Mouse (Mus musculus): ENCODE data around the gene Srebf1. TPM values are rescaled to one million over a fixed set of nuclear protein-coding genes. Genes with fewer than 3 reads are reported as not detected.

Srebf1 gene
- total RNA-seq, 2 experiments from 2014 or later, result 53.2 to 55.2 TPM

DNA sequence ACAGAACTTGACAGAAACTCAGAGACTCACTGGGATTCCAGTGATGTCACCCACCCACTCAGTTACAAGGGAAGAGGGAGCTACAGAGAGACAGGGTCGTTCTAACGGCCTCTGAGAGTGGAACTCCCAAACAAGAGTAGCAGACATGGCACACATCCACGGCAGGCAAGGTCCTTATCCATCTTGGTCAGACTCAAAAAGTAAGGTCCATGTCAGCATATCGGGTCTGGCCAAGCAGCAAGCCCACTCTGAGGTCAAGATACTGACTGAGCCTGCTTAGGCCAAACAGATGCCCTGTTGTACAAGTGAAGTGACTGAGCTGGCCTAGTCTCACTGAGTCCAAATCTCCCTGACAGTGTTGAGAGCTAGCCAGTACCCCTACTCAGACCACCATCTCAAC, 13.7 kb downstream of the Srebf1 start:
- no peak for DNase-seq (ENCODE audit: low spot score in 2 of 2)

DNA sequence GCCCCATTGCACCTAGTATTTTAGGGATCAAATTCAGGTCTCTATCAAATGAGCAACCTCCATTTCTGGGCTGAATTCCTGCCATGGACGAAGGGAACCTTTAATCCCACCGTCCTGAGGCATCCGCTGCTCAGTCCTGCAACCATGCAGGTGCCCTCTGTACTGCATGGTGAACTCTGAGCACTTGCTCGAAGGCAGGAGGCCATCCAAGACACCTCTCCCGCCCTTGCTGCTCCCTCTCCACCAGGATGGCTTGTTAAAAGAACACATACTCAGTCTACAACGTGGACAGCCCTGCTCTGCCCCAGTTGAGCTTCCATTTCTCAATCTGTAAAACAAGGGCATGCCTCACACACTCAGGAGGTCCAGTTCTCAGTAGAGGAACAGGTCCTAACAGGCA, 14.2 kb downstream of the Srebf1 start:
- DNase-seq (ENCODE audit: low spot score in 2 of 2), result no peak

DNA sequence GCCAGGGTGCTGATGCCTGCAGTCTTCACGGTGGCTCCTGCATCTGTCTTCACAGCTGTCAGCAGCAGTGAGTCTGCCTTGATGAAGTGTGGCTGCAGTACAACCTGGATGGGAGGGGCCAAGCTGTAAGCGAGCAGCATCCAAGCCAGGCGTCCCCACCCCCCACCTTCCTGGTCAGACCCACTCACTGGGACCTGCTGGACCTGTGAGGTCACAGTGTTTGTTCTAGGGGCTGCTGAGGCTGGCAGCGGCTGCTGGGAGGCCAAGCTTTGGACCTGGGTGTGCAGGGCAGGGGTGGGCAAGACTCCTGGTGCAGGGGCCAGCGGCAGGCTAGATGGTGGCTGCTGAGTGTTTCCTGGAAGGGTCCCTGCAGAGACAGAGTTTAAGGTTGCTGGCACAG, 16.2 kb downstream of the Srebf1 start:
- DNase-seq (ENCODE audit: low spot score in 2 of 2), result no peak

GRCm38 (mm10) chr11:60205026-60205425, 17.4 kb downstream of the Srebf1 start:
- DNase-seq (ENCODE audit: low spot score in 2 of 2), result no peak

- DNase-seq (ENCODE audit: low spot score in 2 of 2), result no peak
Measured at GRCm38 (mm10) chr11:60202710-60203638, 19.4 kb downstream of the Srebf1 start.

- no peak for DNase-seq (ENCODE audit: low spot score in 2 of 2)
Measured at GRCm38 (mm10) chr11:60200384-60200783, 22.0 kb downstream of the Srebf1 start.

DNA sequence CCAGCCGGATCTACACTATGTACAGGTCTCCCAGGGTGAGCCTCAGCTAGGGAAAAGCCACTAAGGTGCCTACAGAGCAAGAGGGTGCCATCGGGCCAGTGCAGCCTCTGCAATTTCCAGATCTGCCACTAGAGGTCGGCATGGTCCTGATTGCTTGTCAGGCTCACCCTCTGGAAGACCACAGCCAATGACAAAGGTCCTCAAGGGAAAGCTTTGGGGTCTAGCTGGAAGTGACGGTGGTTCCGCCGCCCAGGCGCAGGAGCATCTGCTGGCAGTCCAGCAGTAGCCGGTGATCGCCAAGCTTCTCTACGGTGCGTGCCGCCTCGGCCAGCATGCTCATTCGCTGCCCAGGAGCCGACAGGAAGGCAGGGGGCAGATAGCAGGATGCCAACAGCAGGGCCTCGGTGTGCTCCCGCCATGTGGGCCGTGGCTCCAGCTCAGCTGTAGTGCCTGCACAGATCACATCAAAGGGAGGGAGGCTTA, 22.6 kb downstream of the Srebf1 start:
- peak; percentile 94 to 96 for DNase-seq (ENCODE audit: low spot score in 2 of 2)

GRCm38 (mm10) chr11:60198651-60199050, 23.7 kb downstream of the Srebf1 start:
- no peak for DNase-seq (ENCODE audit: low spot score in 2 of 2)

DNA sequence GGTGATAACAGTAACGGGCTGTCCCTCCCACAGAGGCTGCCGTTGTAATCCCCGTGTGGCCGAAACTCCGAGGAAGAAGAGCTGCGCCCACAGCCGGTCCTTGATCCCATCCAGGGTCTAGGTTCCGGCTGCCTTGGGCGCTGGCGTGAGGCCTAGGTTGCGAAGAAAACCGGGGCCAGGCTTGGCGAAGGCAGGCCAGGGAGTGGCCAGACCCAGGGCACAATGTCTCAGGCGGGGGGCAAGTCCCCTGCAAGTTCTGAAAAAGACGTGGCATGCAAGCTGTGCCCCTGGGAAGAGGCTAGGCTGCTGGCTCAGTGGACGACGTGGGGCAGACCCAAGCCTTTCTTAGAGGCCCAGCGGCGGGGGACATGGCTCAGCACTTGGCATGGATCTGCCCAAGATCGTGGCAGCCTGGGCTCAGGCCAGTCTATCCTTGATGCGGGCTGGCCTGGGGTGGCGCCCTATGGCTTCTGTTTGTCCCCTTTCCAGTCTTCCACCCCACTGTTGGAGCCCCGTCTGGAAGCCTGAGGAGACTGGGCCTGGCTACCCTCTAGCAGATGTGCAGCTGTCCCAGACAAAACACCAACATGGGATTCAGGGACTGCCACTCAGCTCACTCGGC, 24.3 kb downstream of the Srebf1 start:
- DNase-seq (ENCODE audit: low spot score in 2 of 2), result no peak

GRCm38 (mm10) chr11:60196344-60196743, 26.0 kb downstream of the Srebf1 start:
- DNase-seq (ENCODE audit: low spot score in 2 of 2), result no peak

- no peak for DNase-seq (ENCODE audit: low spot score in 2 of 2)
Measured at GRCm38 (mm10) chr11:60195108-60195507, 27.3 kb downstream of the Srebf1 start.

DNA sequence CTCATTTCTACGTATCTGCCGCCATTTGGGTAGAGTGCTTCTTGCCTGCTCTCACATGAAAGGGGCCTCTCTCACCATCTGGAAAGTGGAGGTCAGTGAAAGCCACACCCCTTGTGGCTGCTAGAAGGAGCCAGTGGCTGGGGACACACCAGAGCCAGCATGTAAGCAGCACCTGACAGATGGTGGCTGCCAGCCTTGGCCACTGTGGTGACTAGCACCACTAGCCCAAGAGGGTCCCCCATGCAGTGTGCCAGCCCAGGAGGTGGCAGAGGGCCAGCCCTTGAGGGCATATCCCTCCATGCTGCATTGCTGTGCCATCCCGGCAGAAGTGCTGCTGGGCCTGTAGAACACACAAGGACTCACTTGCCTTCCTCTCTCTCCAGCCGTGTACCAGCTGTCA, 28.8 kb downstream of the Srebf1 start:
- no peak for DNase-seq (ENCODE audit: low spot score in 2 of 2)

GRCm38 (mm10) chr11:60192534-60192933, 29.8 kb downstream of the Srebf1 start:
- no peak for DNase-seq (ENCODE audit: low spot score in 2 of 2)

GRCm38 (mm10) chr11:60190055-60190641, 32.2 kb downstream of the Srebf1 start:
- DNase-seq (ENCODE audit: low spot score in 2 of 2), result no peak

DNA sequence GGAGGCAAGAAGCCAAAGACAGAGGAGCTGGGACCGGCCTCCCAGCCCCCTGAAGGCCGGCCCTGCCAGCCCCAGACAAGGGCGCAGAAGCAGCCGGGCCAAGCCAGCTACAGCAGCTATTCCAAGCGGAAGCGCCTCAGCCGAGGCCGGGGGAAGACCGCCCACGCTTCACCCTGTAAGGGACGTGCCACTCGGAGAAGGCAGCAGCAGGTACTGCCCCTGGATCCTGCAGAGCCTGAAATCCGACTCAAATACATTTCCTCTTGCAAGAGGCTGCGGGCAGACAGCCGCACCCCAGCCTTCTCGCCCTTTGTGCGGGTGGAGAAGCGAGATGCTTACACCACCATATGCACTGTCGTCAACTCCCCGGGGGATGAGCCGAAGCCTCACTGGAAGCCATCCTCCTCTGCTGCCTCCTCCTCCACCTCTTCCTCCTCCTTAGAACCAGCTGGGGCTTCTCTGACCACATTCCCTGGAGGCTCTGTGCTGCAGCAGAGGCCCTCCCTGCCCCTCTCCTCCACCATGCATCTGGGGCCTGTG, 32.8 kb downstream of the Srebf1 start:
- no peak for DNase-seq (ENCODE audit: low spot score in 2 of 2)

GRCm38 (mm10) chr11:60188275-60188853, 34.0 kb downstream of the Srebf1 start:
- no peak for DNase-seq (ENCODE audit: low spot score in 2 of 2)

- DNase-seq (ENCODE audit: low spot score in 2 of 2), result no peak
Measured at GRCm38 (mm10) chr11:60187070-60187469, 35.3 kb downstream of the Srebf1 start.

DNA sequence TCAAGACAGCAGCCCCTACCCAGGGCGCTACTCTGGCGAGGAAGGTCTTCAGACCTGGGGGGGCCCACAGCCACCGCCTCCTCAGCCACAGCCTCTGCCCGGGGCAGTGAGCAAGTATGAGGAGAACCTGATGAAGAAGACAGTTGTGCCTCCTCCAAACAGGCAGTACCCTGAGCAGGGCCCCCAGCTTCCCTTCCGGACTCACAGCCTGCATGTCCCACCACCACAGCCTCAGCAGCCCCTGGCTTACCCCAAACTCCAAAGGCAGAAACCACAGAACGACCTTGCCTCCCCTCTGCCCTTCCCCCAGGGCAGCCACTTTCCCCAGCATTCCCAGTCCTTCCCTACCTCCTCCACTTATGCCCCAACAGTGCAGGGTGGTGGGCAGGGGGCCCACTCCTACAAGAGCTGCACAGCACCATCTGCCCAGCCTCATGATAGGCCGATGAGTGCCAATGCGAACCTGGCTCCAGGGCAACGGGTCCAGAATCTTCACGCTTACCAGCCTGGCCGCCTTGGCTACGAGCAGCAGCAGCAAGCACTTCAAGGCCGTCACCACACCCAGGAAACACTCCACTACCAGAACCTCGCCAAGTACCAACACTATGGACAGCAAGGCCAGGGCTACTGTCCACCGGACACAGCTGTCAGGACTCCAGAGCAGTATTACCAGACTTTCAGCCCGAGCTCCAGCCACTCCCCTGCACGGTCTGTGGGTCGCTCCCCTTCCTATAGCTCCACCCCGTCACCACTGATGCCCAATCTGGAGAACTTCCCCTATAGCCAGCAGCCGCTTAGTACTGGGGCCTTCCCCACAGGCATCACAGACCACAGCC, 36.8 kb downstream of the Srebf1 start:
- DNase-seq (ENCODE audit: low spot score in 2 of 2), result peak; percentile 58 to 75

DNA sequence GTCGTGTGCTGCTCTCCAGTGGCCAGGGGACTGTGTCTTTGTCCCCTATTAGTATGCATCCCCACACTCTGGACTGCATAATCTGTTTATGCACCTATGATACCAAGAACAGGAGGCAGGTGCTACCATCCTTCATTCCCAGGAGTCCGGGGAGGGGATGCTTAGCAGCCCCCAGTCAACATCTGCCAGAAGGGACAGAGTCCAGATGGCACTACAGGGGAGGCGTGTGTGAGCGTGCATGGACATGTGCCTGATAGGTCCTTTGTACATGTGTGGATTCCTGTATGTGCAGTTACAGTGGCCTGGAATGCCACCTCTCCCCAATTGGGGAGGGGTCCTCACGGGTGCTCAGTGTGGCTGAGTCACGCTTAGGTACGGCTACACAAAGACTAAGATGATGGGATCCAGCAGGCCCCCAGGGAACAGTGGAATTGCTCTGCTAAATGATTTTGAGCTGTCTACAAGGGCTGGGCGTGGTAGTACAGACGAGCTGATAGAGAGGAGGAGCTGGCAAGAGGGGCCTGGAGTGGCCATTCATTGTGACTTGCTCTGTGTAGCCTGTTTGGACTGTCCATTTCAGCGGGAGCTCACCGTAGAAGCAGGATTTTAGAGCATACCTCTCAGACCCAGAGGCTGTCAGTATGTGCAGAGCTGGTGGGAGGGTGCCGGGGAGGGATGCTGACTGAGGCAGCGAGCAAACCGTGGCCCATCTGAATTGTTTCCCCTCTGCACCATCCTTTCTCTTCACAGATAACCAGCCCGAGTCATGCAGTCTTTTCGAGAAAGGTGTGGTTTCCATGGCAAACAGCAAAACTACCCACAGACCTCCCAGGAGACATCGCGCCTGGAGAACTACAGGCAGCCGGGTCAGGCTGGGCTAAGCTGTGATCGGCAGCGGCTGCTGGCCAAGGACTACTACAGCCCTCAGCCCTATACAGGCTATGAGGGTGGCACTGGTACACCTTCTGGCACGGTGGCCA, 37.7 kb downstream of the Srebf1 start:
- DNase-seq (ENCODE audit: low spot score in 2 of 2), result peak in 1 of 2 experiments; percentile 46
